Mouse (Mus musculus): ENCODE measurements around the gene Gm12216.

- TF ChIP-seq CTCF (IDR thresholded peaks at IDR 0.05; ENCODE audit: low read depth, low read length) (no peak), POLR2A (IDR thresholded peaks at IDR 0.05; ENCODE audit: extremely low read depth, insufficient read depth, low read length) (no peak)
Observed at GRCm38 (mm10) chr11:53768422-53769184, 90.5 kb downstream of the Gm12216 start.

All from liver, adult 2 months (tissue).